Mouse (Mus musculus) frontal cortex, postnatal 10 days (tissue): ENCODE data around the gene Dydc1.
"Not testable (repeated sequence)": the region's sequence is repeated elsewhere in the genome, so short reads cannot be mapped to it uniquely, and the experiment has no call there.

Experiments used
- DNase-seq, 2 experiments: peaks; one replicate each; pipeline ENCODE4 v3.0.0; 2022; ENCODE audit warnings: low spot score in 2 of 2, mixed read lengths in 1 of 2

Gene Dydc1

GRCm38 (mm10) chr14:41072229-41072943 is at the start of gene Dydc1:
Gene Dydc1, plus strand, starts transcription at chr14:41072911.
- DNase-seq = peak; percentile 71 to 80

- no peak for DNase-seq
These were observed 47.6 kb upstream of the Dydc1 start for GRCm38 (mm10) chr14:41025087-41025486.

DNA sequence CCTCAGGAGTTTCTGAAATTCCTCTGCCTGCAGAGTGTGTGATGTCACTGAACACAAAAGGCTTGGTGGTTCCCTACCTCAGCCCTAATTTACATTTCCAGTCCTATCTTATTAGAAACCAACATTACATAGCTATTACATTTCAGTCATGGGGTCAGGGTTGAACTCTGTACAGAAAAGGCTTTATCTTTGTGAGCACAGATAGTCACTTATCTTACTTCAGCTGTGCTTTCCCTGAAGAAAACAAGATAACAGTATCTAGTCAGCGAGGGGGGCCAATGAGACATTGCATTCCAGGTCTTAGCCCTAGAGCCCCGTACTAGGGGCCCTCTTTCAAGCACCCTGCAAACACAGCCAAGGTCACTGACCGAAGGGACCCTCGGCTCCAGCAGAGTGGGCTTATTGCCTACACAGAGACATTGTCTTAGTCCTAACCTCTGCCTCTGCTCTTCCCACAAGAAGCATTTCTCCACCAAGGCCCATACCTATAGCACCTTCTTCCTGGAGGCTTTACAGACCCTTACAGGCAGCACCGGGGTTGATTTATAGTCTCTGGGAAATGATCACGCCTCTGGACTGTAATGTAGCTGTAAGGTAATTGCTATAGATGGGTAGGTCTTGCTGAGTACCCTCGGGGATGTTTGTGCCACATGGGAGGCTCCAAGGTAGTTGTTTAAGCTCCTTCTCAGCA is 47.0 kb upstream of the Dydc1 start:
- DNase-seq = no peak

DNA sequence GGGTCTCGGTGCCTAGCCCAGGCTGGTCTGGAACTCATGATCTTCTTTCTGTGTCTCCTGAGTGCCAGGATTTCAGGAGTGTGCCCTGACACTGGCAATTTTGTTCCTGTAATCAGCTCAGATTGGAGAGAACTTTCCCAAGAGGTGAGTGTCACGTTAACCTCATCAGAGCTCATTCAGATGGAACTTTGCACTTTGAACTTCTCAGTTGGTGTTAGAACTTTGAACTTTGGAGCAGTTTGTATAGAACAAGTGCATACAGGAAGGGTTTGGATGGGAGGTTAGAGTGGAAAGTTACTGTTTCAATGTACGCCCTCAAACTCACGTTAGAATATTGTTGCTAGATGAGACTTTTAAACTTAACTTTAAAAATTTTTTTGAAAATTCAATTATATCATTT is 43.4 kb upstream of the Dydc1 start:
- DNase-seq = no peak

- no peak for DNase-seq
These were observed 41.7 kb upstream of the Dydc1 start for GRCm38 (mm10) chr14:41030989-41031513.

- peak; percentile 65 to 83 for DNase-seq
These were observed 39.3 kb upstream of the Dydc1 start for GRCm38 (mm10) chr14:41033135-41034110.

- DNase-seq = peak in 1 of 2 experiments; percentile 30
These were observed 37.4 kb upstream of the Dydc1 start for GRCm38 (mm10) chr14:41035146-41035798.

DNA sequence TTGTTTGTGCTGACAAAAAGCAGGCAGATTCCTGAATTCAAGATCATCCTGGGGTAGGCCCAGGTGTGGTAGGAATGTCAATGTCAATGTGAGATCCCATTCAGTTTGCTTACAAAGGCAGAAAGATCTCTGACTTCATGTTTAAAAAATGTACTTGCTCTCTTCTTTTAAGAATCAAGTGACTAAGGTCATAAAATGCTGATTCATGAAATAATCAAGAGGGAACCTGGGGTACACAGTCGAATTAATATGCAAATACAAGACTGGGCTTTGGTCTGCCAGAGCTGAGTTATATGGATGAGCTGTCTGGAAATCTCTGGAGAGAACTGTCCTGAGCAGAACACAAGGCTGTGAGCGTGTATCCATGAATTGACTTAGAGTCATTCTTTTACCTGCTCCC is 25.3 kb upstream of the Dydc1 start:
- no peak for DNase-seq

DNA sequence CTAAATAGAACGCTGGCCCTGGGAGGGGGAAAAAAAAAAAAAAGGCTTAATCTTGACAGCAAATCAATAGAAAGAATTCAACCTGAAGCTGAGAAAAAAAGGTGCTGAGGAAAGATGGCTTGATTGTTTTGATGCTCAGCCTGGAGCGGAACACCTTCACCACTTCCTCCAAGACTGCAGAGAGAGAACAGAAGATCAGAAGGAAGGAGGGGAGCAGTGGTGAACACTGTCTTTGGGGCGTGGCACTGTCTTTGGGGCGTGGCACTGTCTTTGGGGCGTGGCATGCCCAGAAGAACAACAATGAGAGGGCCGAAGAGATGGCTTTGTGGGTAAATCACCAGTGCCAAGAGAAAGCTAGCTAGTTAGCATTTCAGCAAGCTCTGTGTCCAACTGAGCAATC is 22.2 kb upstream of the Dydc1 start:
- DNase-seq = no peak

DNA sequence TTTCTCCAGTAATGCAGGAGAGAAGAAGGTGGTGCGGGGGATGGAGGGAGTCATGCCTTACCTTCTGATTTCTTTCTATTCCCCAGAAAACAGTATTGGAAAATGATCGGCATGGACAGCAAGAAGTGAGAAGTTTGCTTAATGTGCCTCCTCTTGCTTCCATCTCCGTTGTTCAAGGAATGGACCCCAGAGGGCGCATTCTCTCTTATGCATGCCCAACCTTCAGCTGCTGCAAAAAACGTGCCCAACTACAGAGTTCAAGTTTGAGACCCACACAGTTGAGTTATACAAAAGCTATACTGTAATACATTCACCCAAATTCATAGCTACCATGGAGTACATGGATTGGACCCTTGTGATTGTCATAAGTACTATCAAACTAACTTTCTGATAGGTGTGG is 20.2 kb upstream of the Dydc1 start:
- no peak for DNase-seq

DNA sequence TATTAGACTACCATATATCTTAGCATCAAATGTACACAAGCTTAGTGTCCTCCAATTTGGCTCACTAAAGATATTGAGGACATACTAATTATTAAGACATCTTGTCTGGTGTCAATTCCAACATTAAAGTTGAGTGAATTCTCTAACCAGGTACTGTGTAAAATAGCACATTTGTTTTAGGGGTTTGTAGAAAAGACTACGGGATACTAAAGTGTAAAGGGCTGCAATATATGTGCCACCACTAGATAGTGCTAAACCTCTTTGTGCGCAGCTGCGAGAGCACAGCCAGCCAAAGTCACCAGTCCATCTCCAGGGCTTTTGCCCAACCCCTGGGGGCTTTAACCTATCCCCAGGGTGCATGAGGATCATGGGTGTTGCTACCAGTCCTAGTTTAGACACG is 19.5 kb upstream of the Dydc1 start:
- not testable (repeated sequence) for DNase-seq

GRCm38 (mm10) chr14:41065168-41065567 is 7.5 kb upstream of the Dydc1 start:
- no peak for DNase-seq

GRCm38 (mm10) chr14:41066416-41066815 is 6.3 kb upstream of the Dydc1 start:
- no peak for DNase-seq

- no peak for DNase-seq
These were observed 3.6 kb upstream of the Dydc1 start, which contains the start of gene Dydc2 for GRCm38 (mm10) chr14:41069108-41069507. Gene Dydc2, minus strand, starts transcription at chr14:41069208.

DNA sequence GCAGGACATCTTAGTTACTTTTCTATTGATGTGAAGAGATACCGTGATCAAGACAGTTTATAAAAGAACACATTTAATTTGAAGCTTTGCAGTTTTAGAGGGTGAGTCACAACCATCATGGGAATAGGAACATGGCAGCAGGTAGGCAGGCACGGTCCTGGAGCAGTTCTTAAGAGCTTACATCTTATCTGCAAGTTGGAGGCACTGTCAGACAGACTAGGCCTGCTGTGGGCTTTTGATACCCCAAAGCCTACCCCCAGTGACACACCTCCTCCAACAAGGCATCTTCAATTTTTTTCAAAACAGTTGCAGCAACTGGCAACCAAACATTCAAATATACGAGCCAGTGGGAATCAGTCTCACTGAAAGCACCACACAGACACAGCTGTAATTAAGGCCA is 2.4 kb upstream of the Dydc1 start:
- no peak for DNase-seq

DNA sequence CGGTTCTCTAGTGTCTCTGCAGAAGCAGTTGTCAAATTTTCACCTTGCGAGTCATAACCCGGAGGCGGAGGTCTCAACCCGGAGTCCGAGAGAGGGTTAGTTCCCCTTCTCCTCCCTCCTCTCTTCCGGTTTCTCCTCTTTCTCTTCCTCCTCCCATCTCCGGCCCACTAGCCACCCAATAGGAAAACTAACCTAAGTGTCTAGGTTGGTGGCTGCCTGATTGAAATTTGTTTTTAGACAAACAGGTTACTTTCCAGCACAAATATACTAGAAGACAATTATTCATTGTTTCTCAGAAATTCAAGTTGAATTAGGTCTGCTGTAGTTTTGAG is 199 bp downstream of the Dydc1 start:
- DNase-seq = no peak

GRCm38 (mm10) chr14:41082408-41082807 is 9.7 kb downstream of the Dydc1 start:
- no peak for DNase-seq

- DNase-seq = no peak
These were observed 14.8 kb downstream of the Dydc1 start for GRCm38 (mm10) chr14:41087509-41087908.

DNA sequence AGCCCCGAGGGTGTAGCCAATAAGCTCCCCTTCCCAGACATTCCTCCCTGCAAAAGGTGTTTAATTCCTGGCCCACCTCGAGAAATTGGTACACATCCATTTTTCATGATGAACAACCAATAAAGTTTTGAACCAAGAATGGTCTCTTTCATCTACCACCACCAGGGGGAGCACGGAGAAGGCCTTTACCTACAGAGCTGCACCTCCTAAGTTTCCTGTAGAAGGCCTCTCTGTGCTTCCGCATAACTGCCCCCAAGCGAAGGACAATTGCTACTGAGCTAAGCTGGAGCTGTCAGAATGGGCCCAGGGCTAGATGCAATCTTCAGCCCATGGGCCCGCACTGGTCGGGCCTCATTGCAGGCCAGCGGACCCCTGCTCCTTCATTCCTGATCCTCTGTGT is 18.1 kb downstream of the Dydc1 start:
- DNase-seq = no peak

GRCm38 (mm10) chr14:41094114-41094513 is 21.4 kb downstream of the Dydc1 start:
- DNase-seq = no peak

- DNase-seq = no peak
These were observed 23.7 kb downstream of the Dydc1 start for GRCm38 (mm10) chr14:41096296-41096860.
